Mouse (Mus musculus): ENCODE data around the gene Gm10320. TPM values are rescaled to one million over a fixed set of nuclear protein-coding genes. Genes with fewer than 3 reads are reported as not detected.

Gm10320 gene
- polyA plus RNA-seq, 1 experiment from 2014 or later = 1.9 TPM

DNA sequence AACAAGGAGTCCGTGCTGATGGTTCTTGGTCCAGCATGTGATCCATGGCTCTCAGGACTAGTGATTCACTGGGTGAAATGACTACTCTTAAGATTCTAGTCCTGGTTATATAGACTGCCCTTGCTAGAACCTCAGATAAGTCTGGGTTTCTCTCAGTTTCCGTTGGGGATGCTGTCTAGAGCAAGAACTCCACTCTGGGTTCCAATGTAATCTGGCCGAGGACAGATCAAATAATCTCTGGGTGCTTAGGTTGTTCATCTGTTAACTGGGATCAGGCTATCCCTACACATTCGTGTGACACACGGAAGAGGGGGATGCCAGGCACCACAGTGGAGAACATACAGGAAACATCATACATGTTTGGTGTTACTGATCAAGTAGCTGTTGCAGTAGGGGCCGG, 9.5 kb upstream of the Gm10320 start:
- H3K4me2 ChIP-seq (ENCODE audit: low read depth, low read length, severe bottlenecking) = no peak overlapping the region
- no peaks in the 10 kb centered on the region for H3K36me3 ChIP-seq (ENCODE audit: control insufficient read depth, insufficient read depth, low read length)
- DNase-seq (ENCODE audit: low spot score) = no peak
- ATAC-seq (replicated peaks; ENCODE audit: low FRiP score) = no peak
- 6% methylated on average over 6 of the region's 6 CpGs for WGBS
- no peak overlapping the region for H3K27ac ChIP-seq (ENCODE audit: low read depth, low read length)
- H3K27me3 ChIP-seq (ENCODE audit: control insufficient read depth, insufficient read depth, low read length) = peaks cover 78% of the 10 kb centered on the region
- peaks cover 2% of the 10 kb centered on the region; the same call in 1 of the 2 replicates for H3K4me1 ChIP-seq (replicated peaks; ENCODE audit: control insufficient read depth, insufficient read depth, low read length)
- no peak overlapping the region for H3K4me3 ChIP-seq (ENCODE audit: low read depth, low read length)
- no peaks in the 10 kb centered on the region for H3K9me3 ChIP-seq (ENCODE audit: control insufficient read depth, low read length)
- no peak overlapping the region for H3K9ac ChIP-seq (ENCODE audit: low read length)

GRCm38 (mm10) chr13:98500471-98501125, 8.8 kb upstream of the Gm10320 start:
- Histone ChIP-seq H3K9ac (ENCODE audit: low read length) (no peak overlapping the region), H3K36me3 (ENCODE audit: control insufficient read depth, insufficient read depth, low read length) (no peaks in the 10 kb centered on the region), H3K4me3 (ENCODE audit: low read depth, low read length) (no peak overlapping the region), H3K4me2 (ENCODE audit: low read depth, low read length, severe bottlenecking) (no peak overlapping the region), H3K27me3 (ENCODE audit: control insufficient read depth, insufficient read depth, low read length) (peaks cover 71% of the 10 kb centered on the region), H3K9me3 (ENCODE audit: control insufficient read depth, low read length) (no peaks in the 10 kb centered on the region), H3K4me1 (replicated peaks; ENCODE audit: control insufficient read depth, insufficient read depth, low read length) (peaks cover 2% of the 10 kb centered on the region; the same call in 1 of the 2 replicates), H3K27ac (ENCODE audit: low read depth, low read length) (no peak overlapping the region)
- ATAC-seq (replicated peaks; ENCODE audit: low FRiP score) = no peak
- no peak for DNase-seq (ENCODE audit: low spot score)
- WGBS = 23% methylated on average over 13 of the region's 13 CpGs

DNA sequence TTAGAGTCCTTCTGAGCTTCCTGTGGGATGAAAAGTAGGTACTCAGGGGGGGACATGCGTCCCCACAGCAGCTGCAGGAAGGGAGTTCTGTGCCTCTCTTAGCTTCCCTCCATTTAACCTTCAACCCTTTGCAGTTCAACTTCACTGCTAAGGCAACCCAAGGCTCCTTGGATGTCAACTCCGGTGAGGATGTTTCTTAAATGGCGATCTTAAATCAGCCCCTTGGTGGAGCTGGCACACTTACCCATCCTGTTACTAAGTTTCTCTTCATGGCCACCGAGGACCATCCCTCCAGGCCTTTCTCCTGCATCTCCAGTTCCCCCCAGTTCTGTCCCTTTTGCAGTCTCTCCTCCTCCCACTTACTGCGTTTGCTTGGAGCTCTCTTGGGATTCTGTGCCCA, 6.8 kb upstream of the Gm10320 start:
- H3K27ac ChIP-seq (ENCODE audit: low read depth, low read length) = no peak overlapping the region
- H3K9ac ChIP-seq (ENCODE audit: low read length) = no peak overlapping the region
- no peaks in the 10 kb centered on the region; the same call in 1 of the 2 replicates for H3K4me1 ChIP-seq (replicated peaks; ENCODE audit: control insufficient read depth, insufficient read depth, low read length)
- no peak overlapping the region for H3K4me2 ChIP-seq (ENCODE audit: low read depth, low read length, severe bottlenecking)
- no peak overlapping the region for H3K4me3 ChIP-seq (ENCODE audit: low read depth, low read length)
- H3K9me3 ChIP-seq (ENCODE audit: control insufficient read depth, low read length) = no peaks in the 10 kb centered on the region
- WGBS = 56% methylated on average over 5 of the region's 5 CpGs
- H3K36me3 ChIP-seq (ENCODE audit: control insufficient read depth, insufficient read depth, low read length) = no peaks in the 10 kb centered on the region
- peaks cover 56% of the 10 kb centered on the region for H3K27me3 ChIP-seq (ENCODE audit: control insufficient read depth, insufficient read depth, low read length)
- no peak for ATAC-seq (replicated peaks; ENCODE audit: low FRiP score)
- no peak for DNase-seq (ENCODE audit: low spot score)

DNA sequence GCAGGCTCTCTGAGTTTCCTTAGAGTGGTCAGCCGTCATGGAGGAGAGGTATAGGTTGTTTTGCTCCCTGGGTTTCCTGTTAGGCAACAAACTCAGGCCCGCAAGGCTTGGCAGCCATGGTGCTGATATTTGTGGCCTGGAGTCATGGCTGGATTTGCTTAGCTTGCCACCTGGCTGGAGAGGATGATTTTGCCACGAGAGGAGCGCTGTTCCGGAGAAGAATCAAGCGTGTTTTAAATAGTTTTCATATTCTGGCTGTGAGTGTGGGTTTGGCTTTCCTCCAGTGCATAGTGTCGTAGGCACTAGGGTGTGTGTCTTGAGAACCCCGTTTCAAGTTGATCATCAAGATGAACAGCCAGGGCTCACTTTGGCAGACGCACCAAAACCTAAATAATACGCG, 6.3 kb upstream of the Gm10320 start:
- no peak overlapping the region for H3K27ac ChIP-seq (ENCODE audit: low read depth, low read length)
- no peak overlapping the region for H3K4me3 ChIP-seq (ENCODE audit: low read depth, low read length)
- ATAC-seq (replicated peaks; ENCODE audit: low FRiP score) (no peak), DNase-seq (ENCODE audit: low spot score) (no peak)
- H3K9ac ChIP-seq (ENCODE audit: low read length) = no peak overlapping the region
- H3K4me2 ChIP-seq (ENCODE audit: low read depth, low read length, severe bottlenecking) = no peak overlapping the region
- no peaks in the 10 kb centered on the region for H3K9me3 ChIP-seq (ENCODE audit: control insufficient read depth, low read length)
- H3K27me3 ChIP-seq (ENCODE audit: control insufficient read depth, insufficient read depth, low read length) = peaks cover 55% of the 10 kb centered on the region
- no peaks in the 10 kb centered on the region for H3K36me3 ChIP-seq (ENCODE audit: control insufficient read depth, insufficient read depth, low read length)
- H3K4me1 ChIP-seq (replicated peaks; ENCODE audit: control insufficient read depth, insufficient read depth, low read length) = no peaks in the 10 kb centered on the region; the same call in 1 of the 2 replicates
- 73% methylated on average over 11 of the region's 11 CpGs for WGBS

- H3K9me3 ChIP-seq (ENCODE audit: control insufficient read depth, low read length) = no peaks in the 10 kb centered on the region
Measured at GRCm38 (mm10) chr13:98496917-98497870, 5.4 kb upstream of the Gm10320 start.

DNA sequence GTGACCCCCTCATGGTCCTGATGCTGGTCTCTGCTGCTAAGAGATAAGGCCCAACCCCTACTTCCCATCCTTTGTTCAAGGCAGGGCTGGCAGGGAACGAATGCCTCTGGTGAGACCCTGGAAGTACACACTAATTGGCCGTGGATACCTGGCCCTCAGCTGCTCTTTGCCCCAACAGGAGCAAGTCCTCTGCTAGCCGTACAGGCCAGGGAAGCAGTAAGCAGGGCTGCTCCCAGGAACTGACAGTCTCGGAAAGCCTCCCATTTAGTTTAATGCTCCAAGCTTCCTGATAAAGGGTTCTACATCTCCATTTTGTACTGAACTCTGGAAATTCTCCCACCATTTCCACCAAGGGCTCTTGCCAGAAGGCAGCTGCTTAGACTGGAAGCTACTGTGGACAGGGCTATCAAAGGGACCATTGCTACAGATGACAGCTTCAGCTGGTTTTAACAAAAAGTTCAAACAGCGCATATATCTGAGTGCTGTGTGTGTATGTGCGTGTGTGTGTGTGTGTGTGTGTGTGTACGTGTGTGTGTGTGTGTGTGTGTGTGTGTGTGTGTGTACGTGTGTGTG, 2.8 kb upstream of the Gm10320 start:
- H3K4me1 ChIP-seq (replicated peaks; ENCODE audit: control insufficient read depth, insufficient read depth, low read length) = no peaks in the 10 kb centered on the region; the same call in 1 of the 2 replicates
- H3K27ac ChIP-seq (ENCODE audit: low read depth, low read length) = no peak overlapping the region
- WGBS = 58% methylated on average over 6 of the region's 8 CpGs
- ATAC-seq (replicated peaks; ENCODE audit: low FRiP score) (no peak), DNase-seq (ENCODE audit: low spot score) (no peak)
- no peaks in the 10 kb centered on the region for H3K9me3 ChIP-seq (ENCODE audit: control insufficient read depth, low read length)
- no peak overlapping the region for H3K9ac ChIP-seq (ENCODE audit: low read length)
- no peak overlapping the region for H3K4me3 ChIP-seq (ENCODE audit: low read depth, low read length)
- no peak overlapping the region for H3K4me2 ChIP-seq (ENCODE audit: low read depth, low read length, severe bottlenecking)
- H3K27me3 ChIP-seq (ENCODE audit: control insufficient read depth, insufficient read depth, low read length) = peaks cover 28% of the 10 kb centered on the region
- H3K36me3 ChIP-seq (ENCODE audit: control insufficient read depth, insufficient read depth, low read length) = no peaks in the 10 kb centered on the region

More at GRCm38 (mm10) chr13:98496917-98497870, 5.4 kb upstream of the Gm10320 start:
- H3K36me3 ChIP-seq (ENCODE audit: control insufficient read depth, insufficient read depth, low read length) = no peaks in the 10 kb centered on the region
- DNase-seq (ENCODE audit: low spot score) (no peak), ATAC-seq (replicated peaks; ENCODE audit: low FRiP score) (peak; percentile 46; the same call in 1 of the 2 replicates)
- no peak overlapping the region for H3K4me3 ChIP-seq (ENCODE audit: low read depth, low read length)
- no peak overlapping the region for H3K9ac ChIP-seq (ENCODE audit: low read length)
- WGBS = 17% methylated on average over 16 of the region's 16 CpGs
- peaks cover 53% of the 10 kb centered on the region for H3K27me3 ChIP-seq (ENCODE audit: control insufficient read depth, insufficient read depth, low read length)
- H3K27ac ChIP-seq (ENCODE audit: low read depth, low read length) = no peak overlapping the region
- H3K4me2 ChIP-seq (ENCODE audit: low read depth, low read length, severe bottlenecking) = no peak overlapping the region
- no peaks in the 10 kb centered on the region; the same call in 1 of the 2 replicates for H3K4me1 ChIP-seq (replicated peaks; ENCODE audit: control insufficient read depth, insufficient read depth, low read length)

- Histone ChIP-seq H3K27ac (ENCODE audit: low read depth, low read length) (no peak overlapping the region), H3K4me3 (ENCODE audit: low read depth, low read length) (no peak overlapping the region), H3K9me3 (ENCODE audit: control insufficient read depth, low read length) (no peaks in the 10 kb centered on the region), H3K4me2 (ENCODE audit: low read depth, low read length, severe bottlenecking) (no peak overlapping the region), H3K36me3 (ENCODE audit: control insufficient read depth, insufficient read depth, low read length) (no peaks in the 10 kb centered on the region), H3K27me3 (ENCODE audit: control insufficient read depth, insufficient read depth, low read length) (peaks cover 10% of the 10 kb centered on the region), H3K4me1 (replicated peaks; ENCODE audit: control insufficient read depth, insufficient read depth, low read length) (no peaks in the 10 kb centered on the region; the same call in 1 of the 2 replicates), H3K9ac (ENCODE audit: low read length) (no peak overlapping the region)
- DNase-seq (ENCODE audit: low spot score) (no peak), ATAC-seq (replicated peaks; ENCODE audit: low FRiP score) (no peak)
- 59% methylated on average over 9 of the region's 9 CpGs for WGBS
Measured at GRCm38 (mm10) chr13:98492569-98493255, 911 bp upstream of the Gm10320 start.

DNA sequence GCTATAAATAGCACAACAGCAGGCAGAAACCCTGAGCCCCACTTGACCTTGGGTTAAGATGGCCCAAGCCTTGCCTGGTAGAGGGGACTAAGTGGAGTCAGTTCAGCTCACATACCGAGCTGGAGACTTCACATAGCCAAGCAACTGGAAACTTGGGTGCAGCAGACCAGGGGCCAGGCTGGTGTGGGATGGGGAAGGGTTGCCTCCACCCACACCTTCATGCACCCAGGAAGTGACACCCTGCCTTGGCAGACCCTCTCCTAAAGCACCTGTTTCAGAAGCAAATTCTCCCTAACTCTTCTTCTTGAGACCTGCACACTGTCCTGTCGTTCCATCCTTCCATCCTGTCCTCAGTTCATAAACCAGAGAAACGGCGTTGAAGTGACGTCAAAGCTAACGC, 5.1 kb downstream of the Gm10320 start:
- Histone ChIP-seq H3K4me1 (replicated peaks; ENCODE audit: control insufficient read depth, insufficient read depth, low read length) (no peaks in the 10 kb centered on the region), H3K27me3 (ENCODE audit: control insufficient read depth, insufficient read depth, low read length) (no peaks in the 10 kb centered on the region), H3K9me3 (ENCODE audit: control insufficient read depth, low read length) (no peaks in the 10 kb centered on the region), H3K4me2 (ENCODE audit: low read depth, low read length, severe bottlenecking) (no peak overlapping the region), H3K4me3 (ENCODE audit: low read depth, low read length) (no peak overlapping the region), H3K9ac (ENCODE audit: low read length) (no peak overlapping the region), H3K36me3 (ENCODE audit: control insufficient read depth, insufficient read depth, low read length) (no peaks in the 10 kb centered on the region), H3K27ac (ENCODE audit: low read depth, low read length) (no peak overlapping the region)
- no peak for ATAC-seq (replicated peaks; ENCODE audit: low FRiP score)
- DNase-seq (ENCODE audit: low spot score) = no peak
- 94% methylated on average over 6 of the region's 6 CpGs for WGBS

Data from forebrain, embryonic 11.5 days (tissue).